Mouse (Mus musculus) inflammation-experienced regulatory T-cells, adult 6 months (primary cell): ENCODE data around the gene Lpar6. TPM values are rescaled to one million over a fixed set of nuclear protein-coding genes. Genes with fewer than 3 reads are reported as not detected.

Experiments
- ATAC-seq: one replicate; pipeline ENCODE4 v1.8.0; 2017
- polyA plus RNA-seq, 3 experiments: library from polyadenylated mRNA; unstranded; fragments of 100-300 nt; shearing (Covaris generic); gene quantifications; one replicate each; pipeline ENCODE4 v1.2.1; 2017

Gene Lpar6
- polyA plus RNA-seq, 3 experiments from 2014 or later, result 49.4 to 59.4 (median 52.7) TPM

- ATAC-seq, result no peak
These were observed 19.7 kb downstream of the Lpar6 start for GRCm38 (mm10) chr14:73257348-73257747.

- no peak for ATAC-seq
These were observed 20.5 kb downstream of the Lpar6 start for GRCm38 (mm10) chr14:73258181-73258580.

GRCm38 (mm10) chr14:73262210-73262609, 24.5 kb downstream of the Lpar6 start:
- ATAC-seq, result no peak

GRCm38 (mm10) chr14:73266166-73266565, 28.5 kb downstream of the Lpar6 start:
- no peak for ATAC-seq

GRCm38 (mm10) chr14:73271807-73272206, 34.1 kb downstream of the Lpar6 start:
- ATAC-seq, result no peak

GRCm38 (mm10) chr14:73279096-73279495, 41.4 kb downstream of the Lpar6 start:
- no peak for ATAC-seq

GRCm38 (mm10) chr14:73280996-73281395, 43.3 kb downstream of the Lpar6 start:
- no peak for ATAC-seq

GRCm38 (mm10) chr14:73289915-73290314, 52.2 kb downstream of the Lpar6 start:
- ATAC-seq, result peak; percentile 90

GRCm38 (mm10) chr14:73292434-73292833, 54.7 kb downstream of the Lpar6 start:
- ATAC-seq, result no peak

Other genes starting within 250 kb of the Lpar6 start
- gene Cysltr2, start 188.8 kb upstream of the Lpar6 start, polyA plus RNA-seq, result 10 to 100 TPM; 30.0 to 62.6 (median 42.9) TPM
- gene Rcbtb2, start 114.9 kb upstream of the Lpar6 start, polyA plus RNA-seq, result 10 to 100 TPM; 54.7 to 84.0 (median 65.2) TPM
- 100 to 1,000 TPM in 1 of 3 experiments, 10 to 100 TPM in 2; 21.9 to 113 (median 85.4) TPM for gene Rb1, start 87.9 kb downstream of the Lpar6 start, polyA plus RNA-seq
- 1,000 to 10,000 TPM in 2 of 3 experiments, 100 to 1,000 TPM in 1; 933 to 1,139 (median 1,095) TPM for gene Itm2b, start 147.4 kb downstream of the Lpar6 start, polyA plus RNA-seq